Mouse (Mus musculus) liver, embryonic 11.5 days (tissue): ENCODE measurements around the gene Grip1. TPM values are rescaled to one million over a fixed set of nuclear protein-coding genes. Genes with fewer than 3 reads are reported as not detected.

Source experiments
- ATAC-seq: fragments of 200-750 bp; cut with Nextera tagmentation; replicated peaks from 2 replicates; pipeline ENCODE4 v1.8.0; 2017; ENCODE audit warnings: moderate number of reproducible peaks, mild to moderate bottlenecking, moderate TSS enrichment, moderate library complexity; ENCODE audit not compliant: low FRiP score
- DNase-seq: peaks from one replicate; pipeline ENCODE4 v3.0.0-alpha.2; 2017; ENCODE audit warnings: low spot score
- H3K27ac ChIP-seq: fragments of 300-500 bp; sonication (generic); 2 replicates; pipeline ENCODE4 v1.5.1; 2014; ENCODE audit warnings: mild to moderate bottlenecking, low read depth, low read length, control low read depth
- H3K27me3 ChIP-seq: fragments of 300-500 bp; sonication (generic); replicated peaks from 2 replicates; pipeline ENCODE4 v1.6.1; 2014; ENCODE audit warnings: low read length, mixed read lengths; ENCODE audit not compliant: control insufficient read depth, insufficient read depth
- H3K36me3 ChIP-seq: fragments of 300-500 bp; sonication (generic); 2 replicates; pipeline ENCODE4 v1.6.1; 2014; ENCODE audit warnings: mild to moderate bottlenecking, low read length, moderate library complexity, mixed read lengths; ENCODE audit not compliant: control insufficient read depth, insufficient read depth
- H3K4me1 ChIP-seq: fragments of 300-500 bp; sonication (generic); replicated peaks from 2 replicates; pipeline ENCODE4 v1.6.1; 2014; ENCODE audit warnings: low read length, mixed read lengths; ENCODE audit not compliant: control insufficient read depth, insufficient read depth
- H3K4me2 ChIP-seq: fragments of 300-500 bp; sonication (generic); 2 replicates; pipeline ENCODE4 v1.6.1; 2014; ENCODE audit warnings: mild to moderate bottlenecking, control low read depth, moderate library complexity
- H3K4me3 ChIP-seq: fragments of 300-500 bp; sonication (generic); 2 replicates; pipeline ENCODE4 v1.5.1; 2014; ENCODE audit warnings: low read depth, low read length, control low read depth
- H3K9ac ChIP-seq: fragments of 300-500 bp; sonication (generic); 2 replicates; pipeline ENCODE4 v1.6.1; 2014; ENCODE audit warnings: low read depth, low read length, control low read depth
- H3K9me3 ChIP-seq: fragments of 300-500 bp; sonication (generic); 2 replicates; pipeline ENCODE4 v1.6.1; 2016; ENCODE audit warnings: low read length, inconsistent platforms, mixed read lengths; ENCODE audit not compliant: control insufficient read depth
- WGBS: fragments of 180-500 bp; shearing (Covaris S2); extraction: QIAGEN DNeasy Blood & Tissue Kit; methylation state at CpG from one replicate; pipeline ENCODE4 v1.1.7; 2014; 5-methylcytosine and 5-hydroxymethylcytosine counted together
- polyA plus RNA-seq: library from polyadenylated mRNA; unstranded; fragments of >200 nt; fragmentation: Nextera tagmentation; extraction: Ambion mirVana; gene quantifications from 2 replicates; pipeline ENCODE4 v1.2.1, GENCODE M21; 2014

Gene Grip1
- polyA plus RNA-seq, 1 experiment from 2014 or later, result 2.3 TPM

GRCm38 (mm10) chr10:119631966-119632365 is 178.3 kb downstream of the Grip1 start:
- Histone ChIP-seq H3K4me3 (no peak overlapping the region), H3K4me2 (no peak overlapping the region), H3K36me3 (no peaks in the 10 kb centered on the region), H3K9ac (no peak overlapping the region), H3K4me1 (no peaks in the 10 kb centered on the region), H3K27ac (no peak overlapping the region), H3K27me3 (no peaks in the 10 kb centered on the region), H3K9me3 (no peaks in the 10 kb centered on the region)
- ATAC-seq (no peak), DNase-seq (no peak)
- 73% methylated on average over 9 of the region's 9 CpGs for WGBS

GRCm38 (mm10) chr10:119634544-119634943 is 180.9 kb downstream of the Grip1 start:
- ATAC-seq, result no peak
- WGBS, result 51% methylated on average over 6 of the region's 6 CpGs
- Histone ChIP-seq H3K27me3 (no peaks in the 10 kb centered on the region), H3K27ac (no peak overlapping the region), H3K9ac (no peak overlapping the region), H3K4me1 (no peaks in the 10 kb centered on the region), H3K9me3 (no peaks in the 10 kb centered on the region), H3K4me3 (no peak overlapping the region), H3K4me2 (peak overlapping the region; percentile 29; the same call in 1 of the 2 replicates), H3K36me3 (no peaks in the 10 kb centered on the region)
- DNase-seq, result no peak

- no peaks in the 10 kb centered on the region for H3K36me3 ChIP-seq
- no peaks in the 10 kb centered on the region for H3K9me3 ChIP-seq
- no peaks in the 10 kb centered on the region for H3K4me1 ChIP-seq
- no peak overlapping the region for H3K9ac ChIP-seq
- H3K4me2 ChIP-seq, result no peak overlapping the region
- DNase-seq, result no peak
- no peak overlapping the region for H3K27ac ChIP-seq
- no peak overlapping the region for H3K4me3 ChIP-seq
- no peak for ATAC-seq
- 71% methylated on average over 10 of the region's 10 CpGs for WGBS
- no peaks in the 10 kb centered on the region for H3K27me3 ChIP-seq
These were observed 186.9 kb downstream of the Grip1 start for GRCm38 (mm10) chr10:119640534-119640933.

GRCm38 (mm10) chr10:119641011-119641410 is 187.4 kb downstream of the Grip1 start:
- Histone ChIP-seq H3K4me2 (no peak overlapping the region), H3K9me3 (no peaks in the 10 kb centered on the region), H3K27me3 (no peaks in the 10 kb centered on the region), H3K9ac (no peak overlapping the region), H3K4me1 (no peaks in the 10 kb centered on the region), H3K36me3 (no peaks in the 10 kb centered on the region), H3K27ac (no peak overlapping the region), H3K4me3 (no peak overlapping the region)
- 83% methylated on average over 12 of the region's 12 CpGs for WGBS
- no peak for DNase-seq
- ATAC-seq, result no peak

GRCm38 (mm10) chr10:119644289-119644688 is 190.7 kb downstream of the Grip1 start:
- no peaks in the 10 kb centered on the region for H3K4me1 ChIP-seq
- no peak for ATAC-seq
- no peaks in the 10 kb centered on the region for H3K9me3 ChIP-seq
- no peaks in the 10 kb centered on the region for H3K27me3 ChIP-seq
- H3K36me3 ChIP-seq, result no peaks in the 10 kb centered on the region
- H3K4me2 ChIP-seq, result no peak overlapping the region
- no peak for DNase-seq
- 48% methylated on average over 5 of the region's 5 CpGs for WGBS
- no peak overlapping the region for H3K4me3 ChIP-seq
- H3K27ac ChIP-seq, result no peak overlapping the region
- H3K9ac ChIP-seq, result no peak overlapping the region

GRCm38 (mm10) chr10:119646500-119647439 is 193.1 kb downstream of the Grip1 start:
- WGBS, result 63% methylated on average over 29 of the region's 29 CpGs
- Histone ChIP-seq H3K9ac (no peak overlapping the region), H3K4me3 (no peak overlapping the region), H3K9me3 (no peaks in the 10 kb centered on the region), H3K27ac (no peak overlapping the region), H3K27me3 (no peaks in the 10 kb centered on the region), H3K4me1 (no peaks in the 10 kb centered on the region), H3K36me3 (no peaks in the 10 kb centered on the region), H3K4me2 (no peak overlapping the region)
- DNase-seq, result peak; percentile 45
- ATAC-seq, result no peak

GRCm38 (mm10) chr10:119660677-119661353 is 207.2 kb downstream of the Grip1 start:
- Histone ChIP-seq H3K36me3 (no peaks in the 10 kb centered on the region), H3K27me3 (no peaks in the 10 kb centered on the region), H3K9ac (no peak overlapping the region), H3K4me1 (no peaks in the 10 kb centered on the region), H3K4me3 (no peak overlapping the region), H3K9me3 (peaks cover 3% of the 10 kb centered on the region; the same call in 1 of the 2 replicates), H3K27ac (no peak overlapping the region), H3K4me2 (no peak overlapping the region)
- ATAC-seq, result no peak
- DNase-seq, result no peak
- WGBS, result 53% methylated on average over 7 of the region's 7 CpGs

- Histone ChIP-seq H3K4me1 (no peaks in the 10 kb centered on the region), H3K4me2 (no peak overlapping the region), H3K27me3 (no peaks in the 10 kb centered on the region), H3K4me3 (no peak overlapping the region), H3K36me3 (no peaks in the 10 kb centered on the region), H3K27ac (no peak overlapping the region), H3K9me3 (no peaks in the 10 kb centered on the region), H3K9ac (no peak overlapping the region)
- ATAC-seq, result no peak
- DNase-seq, result no peak
- 86% methylated on average over 9 of the region's 9 CpGs for WGBS
These were observed 210.0 kb downstream of the Grip1 start for GRCm38 (mm10) chr10:119663586-119663985.
